ENCODE assay signal across 8 mouse cellular contexts in the genomic region with DNA sequence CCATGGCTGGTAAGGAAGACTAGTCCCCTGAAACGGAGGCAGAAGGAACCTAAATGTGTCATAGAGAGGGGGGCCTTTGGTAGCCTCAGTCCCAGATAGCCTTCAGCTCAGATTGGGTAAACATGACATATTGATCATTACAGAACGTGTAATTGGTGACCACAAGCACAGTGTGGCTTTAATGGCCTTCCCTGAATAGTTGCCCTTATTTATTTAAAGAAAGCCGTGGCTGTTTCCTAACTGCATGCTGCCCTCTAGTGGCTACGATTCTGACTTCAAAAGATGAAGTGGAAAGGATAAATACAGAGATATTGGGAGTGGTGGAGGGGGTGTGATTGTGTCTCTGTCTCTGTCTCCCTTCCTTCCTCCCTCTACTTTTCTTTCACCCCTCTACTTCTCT.
DNase-seq lines count a peak whose midpoint lies in the region; ATAC-seq and TF ChIP-seq lines count a peak whose summit lies in the region.

No protein-coding gene starts in this region.

- TF ChIP-seq CTCF in thymus, adult 2 months (IDR thresholded peaks at IDR 0.05; ENCODE audit: borderline replicate concordance, control insufficient read depth, extremely low read depth, insufficient read depth, low read length, poor library complexity), result no peak
- TF ChIP-seq CTCF in intestine, postnatal 0 days (IDR thresholded peaks at IDR 0.05; ENCODE audit: low read depth), result peak; percentile 85

- H3K9me3 ChIP-seq in intestine, postnatal 0 days (ENCODE audit: control insufficient read depth), result no peaks in the 10 kb centered on the region
- H3K9me3 ChIP-seq in neural tube, embryonic 11.5 days (ENCODE audit: control insufficient read depth, low read length), result no peaks in the 10 kb centered on the region

- no peak overlapping the region for H3K9ac ChIP-seq in intestine, postnatal 0 days (ENCODE audit: low read depth, low read length)
- no peak overlapping the region for H3K9ac ChIP-seq in neural tube, embryonic 11.5 days (ENCODE audit: low read length)

- H3K4me2 ChIP-seq in intestine, postnatal 0 days (replicated peaks; ENCODE audit: low read depth), result no peak overlapping the region
- no peak overlapping the region for H3K4me2 ChIP-seq in neural tube, embryonic 11.5 days (ENCODE audit: low read depth)

- H3K27me3 ChIP-seq in thymus, adult 2 months (ENCODE audit: control insufficient read depth, insufficient read depth, low read length), result no peaks in the 10 kb centered on the region
- no peaks in the 10 kb centered on the region for H3K27me3 ChIP-seq in intestine, postnatal 0 days (replicated peaks; ENCODE audit: control insufficient read depth, insufficient read depth, low read length)
- no peaks in the 10 kb centered on the region for H3K27me3 ChIP-seq in neural tube, embryonic 11.5 days (ENCODE audit: control insufficient read depth, insufficient read depth, low read length)

- no peak for ATAC-seq in intestine, postnatal 0 days
- ATAC-seq in neural tube, embryonic 11.5 days (ENCODE audit: insufficient read depth, low FRiP score, low TSS enrichment), result 0 out of 2 replicates have a peak, but pooled peaks have one; percentile 23

- no peak overlapping the region for H3K4me3 ChIP-seq in thymus, adult 2 months (ENCODE audit: control insufficient read depth, insufficient read depth, low read length)
- no peak overlapping the region for H3K4me3 ChIP-seq in intestine, postnatal 0 days (ENCODE audit: low read depth, low read length)
- H3K4me3 ChIP-seq in neural tube, embryonic 11.5 days (ENCODE audit: low read depth, low read length), result no peak overlapping the region

- WGBS in thymus, adult 2 months, result 27% methylated on average over 4 of the region's 4 CpGs
- WGBS in intestine, postnatal 0 days, result 15% methylated on average over 4 of the region's 4 CpGs
- 14% methylated on average over 4 of the region's 4 CpGs for WGBS in neural tube, embryonic 11.5 days

- no peak overlapping the region for H3K27ac ChIP-seq in thymus, adult 2 months (ENCODE audit: control insufficient read depth, insufficient read depth, low read length)
- no peak overlapping the region for H3K27ac ChIP-seq in intestine, postnatal 0 days (ENCODE audit: low read depth, low read length)
- no peak overlapping the region for H3K27ac ChIP-seq in neural tube, embryonic 11.5 days (ENCODE audit: low read depth, low read length)

- no peak for TF ChIP-seq POLR2A in thymus, adult 2 months (IDR thresholded peaks at IDR 0.05; ENCODE audit: control insufficient read depth, extremely low read depth, insufficient read depth, low read length, poor library complexity)

- H3K4me1 ChIP-seq in thymus, adult 2 months (replicated peaks; ENCODE audit: control insufficient read depth, insufficient read depth, low read length), result no peaks in the 10 kb centered on the region
- no peaks in the 10 kb centered on the region for H3K4me1 ChIP-seq in intestine, postnatal 0 days (replicated peaks; ENCODE audit: control insufficient read depth, insufficient read depth, low read length)
- peaks cover 11% of the 10 kb centered on the region for H3K4me1 ChIP-seq in neural tube, embryonic 11.5 days (ENCODE audit: control insufficient read depth, insufficient read depth, low read length)

- peak; percentile 33 for DNase-seq in thymus, adult 2 months
- DNase-seq in thymus, adult 18-20 months, result no peak
- DNase-seq in c-Kit-positive CD71-positive TER-119-positive erythroid progenitor cells, embryonic 14.5 days (ENCODE audit: low spot score), result peak; percentile 18
- peak; percentile 28 to 88 for DNase-seq in frontal cortex, adult 2 months (ENCODE audit: extremely low spot score in 1 of 2, low spot score in 1 of 2)
- DNase-seq in left cerebral cortex, postnatal 14 days (ENCODE audit: low spot score in 2 of 2), result peak; percentile 65 to 87
- peak; percentile 78 for DNase-seq in neural tube, embryonic 11.5 days (ENCODE audit: low spot score)
- peak; percentile 75 for DNase-seq in urinary bladder, postnatal 25 days (ENCODE audit: low spot score)

- intact Hi-C loops in left cerebral cortex, postnatal 14 days (cut with DNase I), result loop anchor here (5.0 to 10.0 kb wide), 4 partner anchors 242 to 1192 kb away; a partner anchor contains a TSS

- H3K36me3 ChIP-seq in thymus, adult 2 months (ENCODE audit: control insufficient read depth, insufficient read depth, low read length), result no peaks in the 10 kb centered on the region
- H3K36me3 ChIP-seq in intestine, postnatal 0 days (ENCODE audit: control insufficient read depth, insufficient read depth), result no peaks in the 10 kb centered on the region
- H3K36me3 ChIP-seq in neural tube, embryonic 11.5 days (ENCODE audit: control insufficient read depth, insufficient read depth, low read length), result no peaks in the 10 kb centered on the region

Comparison
In these comparisons a context has a peak if more than half of its experiments do, and no peak if none do; other contexts are left out.
1. DNase-seq: peak in thymus, adult 2 months (single experiment), c-Kit-positive CD71-positive TER-119-positive erythroid progenitor cells, embryonic 14.5 days (single experiment), frontal cortex, adult 2 months (2 of 2), left cerebral cortex, postnatal 14 days (2 of 2), neural tube, embryonic 11.5 days (single experiment) and urinary bladder, postnatal 25 days (single experiment); none in thymus, adult 18-20 months (0 of 2).